Comparison of ENCODE assay signal across 8 mouse cellular contexts in genomic region chr6:29199223-29199855, GRCm38 (mm10). TPM values are rescaled to one million over a fixed set of nuclear protein-coding genes. Genes with fewer than 3 reads are reported as not detected.
DNase-seq lines count a peak whose midpoint lies in the region; ATAC-seq lines count a peak whose summit lies in the region.

No protein-coding gene starts in this region.

- ATAC-seq in kidney, embryonic 16.5 days (ENCODE audit: low FRiP score, low TSS enrichment), result no peak
- no peak for ATAC-seq in intestine, embryonic 16.5 days
- ATAC-seq in midbrain, embryonic 16.5 days, result no peak; the same call in 1 of the 2 replicates
- ATAC-seq in megakaryocyte, adult 5-6 weeks (ENCODE audit: poor library complexity, severe bottlenecking), result no peak
- no peak for ATAC-seq in erythroblast, adult 5-6 weeks (replicated peaks; ENCODE audit: low FRiP score, poor library complexity, severe bottlenecking)

- no peak overlapping the region for H3K27ac ChIP-seq in kidney, embryonic 16.5 days (ENCODE audit: low read length)
- H3K27ac ChIP-seq in forebrain, embryonic 10.5 days, result 0 out of 2 replicates have a peak overlapping the region, but pooled peaks have one; percentile 60
- H3K27ac ChIP-seq in intestine, embryonic 16.5 days (ENCODE audit: low read length), result no peak overlapping the region
- H3K27ac ChIP-seq in midbrain, embryonic 16.5 days (ENCODE audit: low read length), result no peak overlapping the region

- H3K9me3 ChIP-seq in kidney, embryonic 16.5 days (ENCODE audit: low read length), result no peaks in the 10 kb centered on the region
- H3K9me3 ChIP-seq in forebrain, embryonic 10.5 days, result no peaks in the 10 kb centered on the region
- H3K9me3 ChIP-seq in intestine, embryonic 16.5 days (ENCODE audit: control insufficient read depth, low read length), result no peaks in the 10 kb centered on the region
- H3K9me3 ChIP-seq in midbrain, embryonic 16.5 days (replicated peaks; ENCODE audit: control insufficient read depth, low read length, poor library complexity, severe bottlenecking), result no peaks in the 10 kb centered on the region

- peak overlapping the region; percentile 48; the same call in 1 of the 2 replicates for H3K4me3 ChIP-seq in kidney, embryonic 16.5 days (ENCODE audit: low read length)
- peak overlapping the region; percentile 50 for H3K4me3 ChIP-seq in forebrain, embryonic 10.5 days
- H3K4me3 ChIP-seq in intestine, embryonic 16.5 days (ENCODE audit: low read length), result peak overlapping the region; percentile 47
- H3K4me3 ChIP-seq in midbrain, embryonic 16.5 days (ENCODE audit: low read depth, low read length), result no peak overlapping the region

- H3K27me3 ChIP-seq in kidney, embryonic 16.5 days (ENCODE audit: insufficient read depth, low read length), result 0 out of 2 replicates have a peak, but pooled peaks cover 2% of the 10 kb centered on the region
- peaks cover 48% of the 10 kb centered on the region for H3K27me3 ChIP-seq in forebrain, embryonic 10.5 days (ENCODE audit: poor library complexity, severe bottlenecking)
- H3K27me3 ChIP-seq in intestine, embryonic 16.5 days (replicated peaks; ENCODE audit: control insufficient read depth, insufficient read depth, low read length), result no peaks in the 10 kb centered on the region
- no peaks in the 10 kb centered on the region; the same call in 1 of the 2 replicates for H3K27me3 ChIP-seq in midbrain, embryonic 16.5 days (ENCODE audit: control insufficient read depth, insufficient read depth, low read depth, low read length)

- WGBS in kidney, embryonic 16.5 days, result 38% methylated on average over 8 of the region's 8 CpGs
- 45% methylated on average over 8 of the region's 8 CpGs for WGBS in forebrain, embryonic 10.5 days
- WGBS in intestine, embryonic 16.5 days, result 26% methylated on average over 8 of the region's 8 CpGs
- WGBS in midbrain, embryonic 16.5 days, result 34% methylated on average over 8 of the region's 8 CpGs

- H3K4me2 ChIP-seq in kidney, embryonic 16.5 days (replicated peaks; ENCODE audit: low read depth, low read length), result peak overlapping the region; percentile 68
- peak overlapping the region; percentile 66 for H3K4me2 ChIP-seq in intestine, embryonic 16.5 days (ENCODE audit: low read depth, low read length)
- H3K4me2 ChIP-seq in midbrain, embryonic 16.5 days (ENCODE audit: low read length), result peak overlapping the region; percentile 59

- peaks cover 14% of the 10 kb centered on the region for H3K36me3 ChIP-seq in kidney, embryonic 16.5 days (ENCODE audit: insufficient read depth, low read length)
- peaks cover 40% of the 10 kb centered on the region for H3K36me3 ChIP-seq in forebrain, embryonic 10.5 days (replicated peaks)
- 0 out of 2 replicates have a peak, but pooled peaks cover 4% of the 10 kb centered on the region for H3K36me3 ChIP-seq in intestine, embryonic 16.5 days (ENCODE audit: control insufficient read depth, insufficient read depth, low read length)
- peaks cover 22% of the 10 kb centered on the region for H3K36me3 ChIP-seq in midbrain, embryonic 16.5 days (ENCODE audit: control insufficient read depth, insufficient read depth, low read length)

- peak overlapping the region; percentile 56 for H3K9ac ChIP-seq in kidney, embryonic 16.5 days (replicated peaks; ENCODE audit: low read length)
- H3K9ac ChIP-seq in intestine, embryonic 16.5 days (ENCODE audit: low read depth, low read length), result peak overlapping the region; percentile 60
- peak overlapping the region; percentile 53; the same call in 1 of the 2 replicates for H3K9ac ChIP-seq in midbrain, embryonic 16.5 days (ENCODE audit: low read depth, low read length)

- peaks cover 9% of the 10 kb centered on the region; the same call in 1 of the 2 replicates for H3K4me1 ChIP-seq in kidney, embryonic 16.5 days (ENCODE audit: insufficient read depth, low read length)
- peaks cover 38% of the 10 kb centered on the region for H3K4me1 ChIP-seq in forebrain, embryonic 10.5 days
- H3K4me1 ChIP-seq in intestine, embryonic 16.5 days (ENCODE audit: control insufficient read depth, insufficient read depth, low read length), result 0 out of 2 replicates have a peak, but pooled peaks cover 3% of the 10 kb centered on the region
- H3K4me1 ChIP-seq in midbrain, embryonic 16.5 days (ENCODE audit: control insufficient read depth, insufficient read depth, low read length), result peaks cover 13% of the 10 kb centered on the region

- no peak for DNase-seq in kidney, postnatal 14 days
- DNase-seq in forebrain, embryonic 10.5 days (ENCODE audit: extremely low spot score, low spot score), result peak; percentile 12
- no peak for DNase-seq in adrenal gland, postnatal 14 days

RNA-seq across cellular contexts. Expression of gene Impdh1, which starts 16.8 kb away (rescaled TPM):
- polyA plus RNA-seq in kidney, embryonic 16.5 days (2015; fragmentation: Nextera tagmentation; extraction: Ambion mirVana), result 49.1 and 50.3 TPM in 2 replicates
- 39.6 and 39.7 TPM in 2 replicates for polyA plus RNA-seq in forebrain, embryonic 10.5 days (2016; fragmentation: Nextera tagmentation; extraction: Ambion mirVana)
- polyA plus RNA-seq in intestine, embryonic 16.5 days (2015; fragmentation: Nextera tagmentation; extraction: Ambion mirVana), result 39.7 and 40.1 TPM in 2 replicates
- 63.8 and 70.6 TPM in 2 replicates for polyA plus RNA-seq in midbrain, embryonic 16.5 days (2015; fragmentation: Nextera tagmentation; extraction: Ambion mirVana)
- total RNA-seq in megakaryocyte, adult 5-6 weeks (2015), result 7.8 and 12.0 TPM in 2 replicates
- 9.0 and 11.6 TPM in 2 replicates for total RNA-seq in megakaryocyte, adult 5-6 weeks (2017)
- total RNA-seq in erythroblast, adult 5-6 weeks (2015; ENCODE audit: low replicate concordance), result 9.6 and 12.3 TPM in 2 replicates
- total RNA-seq in erythroblast, adult 5-6 weeks (2017; ENCODE audit: low replicate concordance), result 11.2 and 34.7 TPM in 2 replicates
- total RNA-seq in adrenal gland, postnatal 14 days (2021), result 252 and 482 TPM in 2 replicates

RNA-seq across cellular contexts. Expression of gene Prrt4, which starts 20.0 kb away (rescaled TPM):
- 0.71 and 1.1 TPM in 2 replicates for polyA plus RNA-seq in kidney, embryonic 16.5 days (2015; fragmentation: Nextera tagmentation; extraction: Ambion mirVana)
- polyA plus RNA-seq in forebrain, embryonic 10.5 days (2016; fragmentation: Nextera tagmentation; extraction: Ambion mirVana), result 1.3 and 1.8 TPM in 2 replicates
- polyA plus RNA-seq in intestine, embryonic 16.5 days (2015; fragmentation: Nextera tagmentation; extraction: Ambion mirVana), result 0.23 and 0.27 TPM in 2 replicates
- 11.4 and 11.6 TPM in 2 replicates for polyA plus RNA-seq in midbrain, embryonic 16.5 days (2015; fragmentation: Nextera tagmentation; extraction: Ambion mirVana)
- not detected in 2 replicates for total RNA-seq in megakaryocyte, adult 5-6 weeks (2015)
- total RNA-seq in megakaryocyte, adult 5-6 weeks (2017), result not detected in 2 replicates
- total RNA-seq in erythroblast, adult 5-6 weeks (2015; ENCODE audit: low replicate concordance), result not detected in 2 replicates
- total RNA-seq in erythroblast, adult 5-6 weeks (2017; ENCODE audit: low replicate concordance), result not detected in 2 replicates
- 4.9 and 5.1 TPM in 2 replicates for total RNA-seq in adrenal gland, postnatal 14 days (2021)

RNA-seq across cellular contexts. Expression of gene Rbm28, which starts 34.5 kb away (rescaled TPM):
- polyA plus RNA-seq in kidney, embryonic 16.5 days (2015; fragmentation: Nextera tagmentation; extraction: Ambion mirVana), result 45.9 and 53.6 TPM in 2 replicates
- 53.8 and 58.1 TPM in 2 replicates for polyA plus RNA-seq in forebrain, embryonic 10.5 days (2016; fragmentation: Nextera tagmentation; extraction: Ambion mirVana)
- polyA plus RNA-seq in intestine, embryonic 16.5 days (2015; fragmentation: Nextera tagmentation; extraction: Ambion mirVana), result 23.5 and 25.5 TPM in 2 replicates
- 43.1 and 43.4 TPM in 2 replicates for polyA plus RNA-seq in midbrain, embryonic 16.5 days (2015; fragmentation: Nextera tagmentation; extraction: Ambion mirVana)
- total RNA-seq in megakaryocyte, adult 5-6 weeks (2015), result 29.2 and 29.6 TPM in 2 replicates
- 27.3 and 33.9 TPM in 2 replicates for total RNA-seq in megakaryocyte, adult 5-6 weeks (2017)
- total RNA-seq in erythroblast, adult 5-6 weeks (2015; ENCODE audit: low replicate concordance), result 9.0 and 18.8 TPM in 2 replicates
- 8.7 and 13.4 TPM in 2 replicates for total RNA-seq in erythroblast, adult 5-6 weeks (2017; ENCODE audit: low replicate concordance)
- total RNA-seq in adrenal gland, postnatal 14 days (2021), result 29.7 and 31.8 TPM in 2 replicates
